Mouse (Mus musculus) heart, embryonic 14.5 days (tissue): Measurements from ENCODE around the gene Msh3. TPM values are rescaled to one million over a fixed set of nuclear protein-coding genes. Genes with fewer than 3 reads are reported as not detected.

Experiments
- ATAC-seq: fragments of 200-750 bp; cut with Nextera tagmentation; 2 replicates; pipeline ENCODE4 v1.8.0; 2017; ENCODE audit warnings: low read depth, moderate TSS enrichment; ENCODE audit not compliant: insufficient number of reproducible peaks, insufficient read depth, low FRiP score
- H3K27ac ChIP-seq, 2 experiments: fragments of 200-500 bp in 1 of 2; fragments of 300-500 bp in 1 of 2; sonication (generic) in 1 of 2; replicated peaks in 1 of 2; 2 replicates each; pipeline ENCODE4 v1.5.1; 2012 to 2014; ENCODE audit warnings: low read depth in 2 of 2, low read length in 2 of 2, control low read depth in 1 of 2, mild to moderate bottlenecking in 1 of 2, mixed read lengths in 1 of 2; ENCODE audit not compliant: control insufficient read depth in 1 of 2, insufficient read depth in 1 of 2
- H3K27me3 ChIP-seq: fragments of 300-500 bp; sonication (generic); 2 replicates; pipeline ENCODE4 v1.6.1; 2014; ENCODE audit warnings: mild to moderate bottlenecking, low read length, control low read depth; ENCODE audit not compliant: control insufficient read depth, insufficient read depth
- H3K36me3 ChIP-seq: fragments of 300-500 bp; sonication (generic); 2 replicates; pipeline ENCODE4 v1.6.1; 2014; ENCODE audit warnings: mild to moderate bottlenecking, control low read depth, low read length, mixed read lengths; ENCODE audit not compliant: control insufficient read depth, insufficient read depth
- H3K4me1 ChIP-seq, 2 experiments: fragments of 200-500 bp in 1 of 2; fragments of 300-500 bp in 1 of 2; sonication (generic) in 1 of 2; 2 replicates each; pipeline ENCODE4 v1.6.1; 2012 to 2014; ENCODE audit warnings: low read length in 2 of 2, control low read depth in 1 of 2, mixed read lengths in 1 of 2; ENCODE audit not compliant: control insufficient read depth in 2 of 2, insufficient read depth in 2 of 2
- H3K4me2 ChIP-seq: fragments of 300-500 bp; sonication (generic); 2 replicates; pipeline ENCODE4 v1.6.1; 2014; ENCODE audit warnings: mild to moderate bottlenecking, low read length
- H3K4me3 ChIP-seq, 2 experiments: fragments of 200-500 bp in 1 of 2; fragments of 300-500 bp in 1 of 2; sonication (generic) in 1 of 2; 2 replicates each; pipeline ENCODE4 v1.5.1; 2012 to 2014; ENCODE audit warnings: low read length in 2 of 2, mild to moderate bottlenecking in 2 of 2, control low read depth in 1 of 2, low read depth in 1 of 2, moderate library complexity in 1 of 2; ENCODE audit not compliant: control insufficient read depth in 1 of 2, insufficient read depth in 1 of 2
- H3K9ac ChIP-seq: fragments of 300-500 bp; sonication (generic); 2 replicates; pipeline ENCODE4 v1.6.1; 2014; ENCODE audit warnings: mild to moderate bottlenecking, low read length
- H3K9me3 ChIP-seq: fragments of 300-500 bp; sonication (generic); 2 replicates; pipeline ENCODE4 v1.6.1; 2016; ENCODE audit warnings: low read length, control low read depth; ENCODE audit not compliant: control insufficient read depth
- WGBS: fragments of 180-500 bp; shearing (Covaris S2); extraction: QIAGEN DNeasy Blood & Tissue Kit; methylation state at CpG from one replicate; pipeline ENCODE4 v1.1.7; 2014; 5-methylcytosine and 5-hydroxymethylcytosine counted together
- polyA plus RNA-seq: library from polyadenylated mRNA; unstranded; fragments of >200 nt; fragmentation: Nextera tagmentation; extraction: Ambion mirVana; gene quantifications from 2 replicates; pipeline ENCODE4 v1.2.1, GENCODE M21; 2014

The Msh3 gene
- polyA plus RNA-seq, 1 experiment from 2014 or later, result 17.1 TPM

DNA sequence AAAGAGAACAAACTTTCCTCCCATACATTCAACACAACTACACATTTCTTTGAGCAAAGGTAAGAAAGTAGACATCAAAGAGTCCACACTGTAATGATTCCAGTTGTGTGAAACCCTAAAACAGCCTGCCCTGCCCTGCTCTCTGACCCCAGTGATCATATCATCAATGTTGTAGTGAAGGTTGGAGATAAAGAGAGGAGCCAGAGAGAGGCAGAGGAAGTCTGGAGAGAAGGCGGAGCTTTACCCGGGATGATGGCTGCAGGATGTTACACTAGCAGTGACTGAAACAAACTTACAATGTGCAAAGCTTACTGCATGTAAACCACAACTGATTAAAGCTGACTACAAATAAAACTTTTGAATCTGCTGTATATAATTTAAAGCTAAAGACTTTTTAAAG is 26.8 kb downstream of the Msh3 start:
- no peak overlapping the region for H3K4me3 ChIP-seq
- H3K9me3 ChIP-seq, result no peaks in the 10 kb centered on the region
- peaks cover 2% of the 10 kb centered on the region in 2 experiments; a peak in 2 of 4 replicates for H3K4me1 ChIP-seq
- no peak overlapping the region for H3K27ac ChIP-seq
- no peak for ATAC-seq
- H3K27me3 ChIP-seq, result no peaks in the 10 kb centered on the region
- no peak overlapping the region for H3K9ac ChIP-seq
- 54% methylated on average over 2 of the region's 2 CpGs for WGBS
- H3K4me2 ChIP-seq, result no peak overlapping the region
- H3K36me3 ChIP-seq, result peaks cover 15% of the 10 kb centered on the region

DNA sequence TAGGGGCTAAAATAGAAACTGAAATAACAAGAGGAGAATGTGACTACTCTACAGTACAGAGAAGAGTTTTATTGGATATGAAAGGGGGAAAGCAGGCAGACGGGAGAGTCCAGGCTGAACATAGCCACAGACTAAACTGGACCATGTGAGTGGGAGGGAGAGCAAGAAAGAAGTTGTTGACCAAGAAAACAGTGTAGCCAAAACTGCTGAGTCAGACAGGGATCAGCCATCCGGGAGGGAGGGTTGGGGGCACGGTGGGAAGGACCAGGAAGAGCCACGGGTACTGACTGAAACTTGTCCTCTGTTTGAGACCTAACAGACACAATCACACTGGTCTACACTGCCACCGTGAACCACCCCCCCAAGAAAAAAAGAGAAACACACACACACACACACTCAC is 28.8 kb downstream of the Msh3 start:
- H3K27ac ChIP-seq, result no peak overlapping the region; a peak in 1 of 4 replicates
- H3K36me3 ChIP-seq, result peaks cover 14% of the 10 kb centered on the region
- ATAC-seq, result no peak
- H3K9me3 ChIP-seq, result no peaks in the 10 kb centered on the region
- no peak overlapping the region for H3K9ac ChIP-seq
- H3K4me3 ChIP-seq, result no peak overlapping the region
- no peak overlapping the region for H3K4me2 ChIP-seq
- WGBS, result 39% methylated on average over 5 of the region's 5 CpGs
- no peaks in the 10 kb centered on the region for H3K27me3 ChIP-seq
- H3K4me1 ChIP-seq, result peaks cover 2% of the 10 kb centered on the region in 2 experiments; a peak in 2 of 4 replicates

DNA sequence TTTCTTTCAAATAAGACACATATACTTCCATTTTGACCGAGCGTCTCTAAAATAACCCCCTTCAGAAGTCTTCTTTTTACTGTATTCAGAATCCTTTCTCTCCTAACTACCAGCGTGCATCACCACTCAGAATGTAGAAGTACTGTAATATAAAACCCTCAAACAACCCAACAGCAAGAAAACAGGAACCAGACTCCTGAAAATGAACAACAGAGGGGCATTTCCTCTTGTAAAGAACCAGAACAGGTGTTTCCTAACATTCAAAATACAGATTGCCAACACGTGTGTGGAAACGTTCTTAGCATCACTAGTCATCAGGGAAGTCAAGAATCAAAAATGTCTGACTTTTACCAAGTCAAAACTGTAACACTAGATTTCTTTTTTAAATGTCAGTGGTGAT is 34.0 kb downstream of the Msh3 start:
- Histone ChIP-seq H3K4me1 (peaks cover 0 to 2% of the 10 kb centered on the region in 2 experiments; a peak in 1 of 4 replicates), H3K4me3 (no peak overlapping the region), H3K27ac (no peak overlapping the region), H3K36me3 (0 out of 2 replicates have a peak, but pooled peaks cover 5% of the 10 kb centered on the region), H3K4me2 (no peak overlapping the region), H3K27me3 (no peaks in the 10 kb centered on the region), H3K9ac (no peak overlapping the region), H3K9me3 (no peaks in the 10 kb centered on the region)
- 82% methylated on average over 5 of the region's 5 CpGs for WGBS
- no peak for ATAC-seq

DNA sequence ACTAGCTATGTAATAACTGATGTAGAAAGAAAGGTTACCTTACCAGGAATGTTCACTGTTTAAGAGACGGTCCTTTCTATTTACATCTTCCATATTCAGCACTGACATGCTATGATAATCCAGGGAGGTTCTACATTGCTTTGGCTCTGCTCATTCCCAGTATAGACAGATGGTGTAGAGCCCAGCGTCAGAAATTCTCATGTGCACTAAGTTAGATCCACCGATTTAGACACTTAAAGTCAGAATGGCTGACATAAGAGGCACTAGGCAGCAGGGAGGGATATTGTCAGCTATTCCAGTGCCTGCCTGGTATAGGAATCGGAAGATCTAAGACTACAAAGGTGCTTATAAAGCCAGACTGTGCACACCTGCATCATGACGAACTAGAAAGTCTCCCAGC is 40.2 kb downstream of the Msh3 start:
- Histone ChIP-seq H3K9ac (no peak overlapping the region), H3K27ac (no peak overlapping the region), H3K4me3 (no peak overlapping the region), H3K9me3 (no peaks in the 10 kb centered on the region), H3K4me2 (no peak overlapping the region), H3K36me3 (peaks cover 14% of the 10 kb centered on the region; the same call in 1 of the 2 replicates), H3K27me3 (no peaks in the 10 kb centered on the region), H3K4me1 (no peaks in the 10 kb centered on the region)
- no peak for ATAC-seq
- WGBS, result 84% methylated on average over 5 of the region's 5 CpGs

DNA sequence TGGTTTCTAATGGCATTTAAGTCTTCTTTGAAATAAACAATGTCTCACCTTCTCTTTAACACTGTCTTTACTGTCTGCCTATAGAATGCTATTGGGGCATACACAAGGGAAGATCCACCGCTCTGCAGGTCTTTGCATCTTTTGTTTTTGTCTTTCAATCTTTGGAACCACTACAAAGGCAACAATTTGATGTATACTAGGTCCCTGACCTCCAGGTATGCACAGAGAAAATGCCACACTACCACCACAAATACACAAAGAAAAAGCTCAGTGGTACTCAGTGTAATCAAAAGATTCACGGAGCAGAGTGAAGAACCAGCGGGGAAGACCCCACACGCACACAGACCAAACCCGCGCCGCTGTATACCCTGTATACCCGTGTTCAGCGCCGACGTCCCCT is 49.1 kb downstream of the Msh3 start, which contains the start of gene Gm20379:
TSS of gene Gm20379 (plus strand) at position 301 of the 400 bp plus-strand sequence.
- Histone ChIP-seq H3K9me3 (no peaks in the 10 kb centered on the region), H3K4me3 (no peak within 1 kb of the TSS), H3K4me1 (peaks cover under 1% of the 10 kb centered on the region in 2 experiments; a peak in 2 of 4 replicates), H3K27ac (no peak within 1 kb of the TSS), H3K4me2 (no peak within 1 kb of the TSS), H3K36me3 (peaks cover 20% of the 10 kb centered on the region), H3K27me3 (no peaks in the 10 kb centered on the region), H3K9ac (no peak within 1 kb of the TSS)
- WGBS, result 96% methylated on average over 11 of the region's 11 CpGs
- ATAC-seq, result no peak

DNA sequence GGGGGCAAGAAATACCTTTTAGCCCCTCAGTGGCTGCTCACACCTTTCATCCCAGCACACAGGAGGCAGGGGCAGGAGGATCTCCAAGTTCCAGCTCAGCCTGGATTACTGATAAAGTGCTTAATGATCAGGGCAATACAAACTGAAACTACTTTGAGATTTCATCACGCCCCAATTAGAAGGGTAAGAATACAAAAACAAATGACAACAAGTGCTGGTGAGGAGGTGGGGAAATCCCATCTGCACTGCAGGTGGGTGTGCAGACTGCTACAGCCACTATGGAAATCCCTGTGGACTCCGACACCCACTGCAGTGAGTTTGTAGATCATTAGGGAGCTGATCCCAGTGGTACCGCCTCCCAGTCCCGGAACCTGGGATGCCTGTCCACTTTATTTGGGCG is 50.5 kb downstream of the Msh3 start:
- ATAC-seq, result no peak
- WGBS, result 97% methylated on average over 5 of the region's 5 CpGs
- no peak overlapping the region for H3K27ac ChIP-seq
- no peak overlapping the region for H3K4me3 ChIP-seq
- H3K4me1 ChIP-seq, result peaks cover 9 to 12% of the 10 kb centered on the region in 2 experiments
- no peak overlapping the region for H3K4me2 ChIP-seq
- peaks cover 18% of the 10 kb centered on the region for H3K36me3 ChIP-seq
- H3K27me3 ChIP-seq, result no peaks in the 10 kb centered on the region
- no peaks in the 10 kb centered on the region for H3K9me3 ChIP-seq
- H3K9ac ChIP-seq, result no peak overlapping the region

DNA sequence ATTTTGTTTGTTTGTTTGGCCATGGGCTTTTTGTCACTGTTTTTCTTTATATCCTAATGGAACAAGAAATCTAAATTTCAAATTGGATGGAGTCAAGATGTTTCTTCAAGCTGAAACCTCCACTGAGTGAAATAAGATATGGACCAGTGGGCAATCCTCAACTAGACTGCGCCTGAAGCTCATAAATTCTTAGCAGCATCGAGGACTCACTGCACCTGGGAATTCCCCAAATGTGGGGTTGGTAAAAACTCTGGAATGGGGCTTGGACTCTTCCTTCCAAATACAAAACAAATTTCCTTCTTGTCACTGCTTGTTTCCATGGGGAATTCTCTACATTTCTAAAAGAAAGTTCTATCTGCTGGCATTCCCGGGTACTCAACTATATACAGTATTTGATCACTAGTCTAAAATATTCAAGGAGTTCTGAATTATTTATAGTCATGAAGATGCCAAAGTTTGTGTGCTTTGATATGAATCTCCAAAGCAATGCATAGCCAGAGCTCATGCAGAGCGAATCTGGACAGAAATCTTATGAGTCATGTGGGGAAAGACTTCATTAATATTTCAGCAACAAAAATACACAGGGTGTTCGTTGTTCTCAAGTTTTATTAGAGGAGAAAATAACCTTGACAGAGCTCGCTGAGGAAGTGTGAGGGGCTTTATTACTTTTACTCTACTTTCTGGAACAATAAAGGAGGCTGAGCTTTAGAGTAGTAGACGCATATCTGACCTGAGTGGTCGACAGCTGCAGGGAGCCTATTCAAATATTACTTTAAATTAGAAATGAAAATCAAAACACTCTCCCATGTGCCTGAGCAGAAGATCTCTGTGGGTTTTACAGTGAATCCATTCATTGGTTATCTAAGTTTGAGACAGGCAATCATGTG is 51.5 kb downstream of the Msh3 start:
- no peak overlapping the region for H3K9ac ChIP-seq
- no peak for ATAC-seq

More for the DNA sequence above, 51.5 kb downstream of the Msh3 start:
- Histone ChIP-seq H3K27ac (no peak overlapping the region), H3K4me1 (peaks cover 9 to 12% of the 10 kb centered on the region in 2 experiments), H3K4me3 (no peak overlapping the region), H3K27me3 (no peaks in the 10 kb centered on the region), H3K9me3 (no peaks in the 10 kb centered on the region), H3K36me3 (peaks cover 12% of the 10 kb centered on the region), H3K4me2 (no peak overlapping the region)
- 83% methylated on average over 8 of the region's 8 CpGs for WGBS
